Mouse (Mus musculus) CD8-positive naive resting alpha-beta T cell, adult 57 days (primary cell): ENCODE results near the gene Pcsk5. TPM values are rescaled to one million over a fixed set of nuclear protein-coding genes. Genes with fewer than 3 reads are reported as not detected.

Experiments used
- total RNA-seq: library from RNA; stranded (reverse); gene quantifications from one replicate; pipeline ENCODE4 v1.2.4, GENCODE M21; 2023

Pcsk5 gene
- total RNA-seq = not detected

DNA sequence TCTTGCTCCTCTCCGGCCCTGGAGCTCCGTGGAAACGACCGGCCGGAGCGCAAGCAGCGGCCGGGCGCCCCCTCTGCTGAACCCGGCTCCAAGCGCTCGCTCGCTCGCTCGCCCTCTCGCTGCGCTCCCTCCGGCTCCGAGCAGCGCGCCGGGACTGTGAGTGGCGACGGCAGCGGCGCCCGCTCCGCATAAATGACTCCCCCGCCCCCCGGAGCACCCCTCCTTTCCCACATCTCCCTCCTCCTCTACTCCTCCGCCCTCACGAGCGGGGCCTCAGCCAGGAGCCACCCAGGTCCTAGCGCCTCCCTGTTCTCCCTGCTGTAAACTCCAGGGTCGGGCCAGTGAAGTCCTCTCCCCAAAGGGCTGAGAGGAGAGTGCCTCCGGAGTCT, at the start of gene Pcsk5:
TSS of gene Pcsk5 (minus strand) at position 162 of the 389 bp plus-strand sequence.

DNA sequence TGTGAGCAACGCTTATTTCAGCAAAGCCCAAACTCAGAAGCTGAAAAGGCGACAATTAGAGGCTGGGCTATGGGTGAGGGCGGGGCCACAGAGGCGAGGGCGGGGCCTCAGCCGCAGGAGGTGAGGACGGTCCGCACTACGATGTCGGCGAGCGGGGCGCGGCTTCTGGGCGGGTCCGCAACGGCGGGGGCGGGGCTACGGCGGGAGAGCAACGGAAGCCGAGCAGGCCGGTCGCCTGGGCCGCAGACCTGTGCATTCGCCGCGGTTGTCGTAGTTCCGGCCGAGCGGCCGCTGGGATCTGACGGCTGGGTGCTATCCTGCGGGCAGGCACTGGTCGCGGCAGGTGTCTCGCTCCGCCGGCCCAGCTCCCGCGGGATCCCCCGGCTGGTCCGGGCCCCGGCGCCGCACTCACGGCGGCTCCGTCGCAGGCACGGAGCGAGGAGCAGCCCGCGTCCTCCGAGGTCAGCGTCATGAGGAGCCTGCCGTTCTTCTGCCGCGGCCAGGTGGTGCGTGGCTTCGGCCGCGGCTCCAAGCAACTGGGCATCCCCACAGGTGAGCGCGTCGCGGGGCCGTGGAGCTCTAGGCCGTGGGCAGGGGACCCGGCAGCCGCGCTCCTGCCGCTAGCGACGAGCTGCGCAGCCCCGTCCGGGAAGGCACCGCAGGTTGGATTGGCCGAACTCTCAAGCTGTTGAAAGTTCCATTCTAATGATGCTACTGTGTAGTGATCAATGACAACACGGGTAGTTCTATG, 443.4 kb downstream of the Pcsk5 start, which contains the start of gene Rfk:
TSS of gene Rfk (plus strand) at position 203 of the 751 bp plus-strand sequence.

